Mouse (Mus musculus): ENCODE data around the gene Olfml2a.

GRCm38 (mm10) chr2:38957671-38958223, 26.0 kb downstream of the Olfml2a start:
- TF ChIP-seq CTCF (IDR thresholded peaks at IDR 0.05; ENCODE audit: borderline replicate concordance, extremely low read depth, insufficient read depth, insufficient read length) (no peak), POLR2A (IDR thresholded peaks at IDR 0.05; ENCODE audit: borderline replicate concordance, extremely low read depth, insufficient read depth, insufficient read length, poor library complexity, severe bottlenecking) (no peak)

Data from brain, embryonic 14.5 days (tissue).